Comparison of ENCODE assay signal across 8 mouse cellular contexts in genomic region chr15:91672645-91673568, GRCm38 (mm10). TPM values are rescaled to one million over a fixed set of nuclear protein-coding genes. Genes with fewer than 3 reads are reported as not detected.
DNase-seq lines count a peak whose midpoint lies in the region; ATAC-seq and TF ChIP-seq lines count a peak whose summit lies in the region.

Lrrk2 (plus strand) TSS chr15:91673175.

- H3K27me3 ChIP-seq in forebrain, embryonic 12.5 days, result no peaks in the 10 kb centered on the region
- no peaks in the 10 kb centered on the region for H3K27me3 ChIP-seq in heart, embryonic 16.5 days (ENCODE audit: control insufficient read depth, insufficient read depth, low read length)
- no peaks in the 10 kb centered on the region for H3K27me3 ChIP-seq in liver, embryonic 14.5 days (ENCODE audit: control insufficient read depth, insufficient read depth, low read length)
- no peaks in the 10 kb centered on the region for H3K27me3 ChIP-seq in stomach, embryonic 14.5 days (ENCODE audit: control insufficient read depth, insufficient read depth, low read length)

- DNase-seq in 3T3-L1 (ENCODE audit: low read depth, low spot score), result peak; percentile 88
- peak; percentile 85 to 93 for DNase-seq in kidney, postnatal 25 days
- DNase-seq in liver, embryonic 14.5 days (ENCODE audit: low read depth in 3 of 3, low spot score in 3 of 3), result no peak
- peak; percentile 5 to 53 for DNase-seq in natural killer cell, adult 2 months (ENCODE audit: low spot score in 2 of 2)

- peak within 1 kb of the TSS; percentile 66 for H3K9ac ChIP-seq in forebrain, embryonic 12.5 days
- peak within 1 kb of the TSS; percentile 84 for H3K9ac ChIP-seq in heart, embryonic 16.5 days (ENCODE audit: low read length)
- H3K9ac ChIP-seq in liver, embryonic 14.5 days (replicated peaks), result no peak within 1 kb of the TSS
- peak within 1 kb of the TSS; percentile 60 for H3K9ac ChIP-seq in stomach, embryonic 14.5 days (replicated peaks; ENCODE audit: low read depth, low read length)

- H3K4me3 ChIP-seq in forebrain, embryonic 12.5 days (replicated peaks), result peak within 1 kb of the TSS; percentile 49
- peak within 1 kb of the TSS; percentile 73 for H3K4me3 ChIP-seq in heart, embryonic 16.5 days (ENCODE audit: low read length)
- H3K4me3 ChIP-seq in liver, embryonic 14.5 days (ENCODE audit: insufficient read depth in 1 of 2, low read depth in 2 of 2, low read length in 2 of 2), result peak within 1 kb of the TSS; percentile 42 to 49
- peak within 1 kb of the TSS; percentile 51 for H3K4me3 ChIP-seq in stomach, embryonic 14.5 days (ENCODE audit: low read depth, low read length)

- TF ChIP-seq EP300 in liver, embryonic 14.5 days (IDR thresholded peaks at IDR 0.05; ENCODE audit: low read depth), result no peak

- ATAC-seq in cerebellum, adult (ENCODE audit: insufficient number of reproducible peaks, low FRiP score, low TSS enrichment), result peak; percentile 95
- peak; percentile 99 for ATAC-seq in forebrain, embryonic 12.5 days (ENCODE audit: low FRiP score)
- ATAC-seq in heart, embryonic 16.5 days (replicated peaks; ENCODE audit: extremely low read depth, insufficient read depth, low FRiP score), result peak; percentile 99
- peak; percentile 73 for ATAC-seq in liver, embryonic 14.5 days (ENCODE audit: insufficient read depth)
- peak; percentile 97 for ATAC-seq in stomach, embryonic 14.5 days (ENCODE audit: insufficient number of reproducible peaks, insufficient read depth, low FRiP score, low read depth)

- no peaks in the 10 kb centered on the region for H3K36me3 ChIP-seq in forebrain, embryonic 12.5 days (replicated peaks)
- H3K36me3 ChIP-seq in heart, embryonic 16.5 days (ENCODE audit: control insufficient read depth, insufficient read depth), result no peaks in the 10 kb centered on the region
- no peaks in the 10 kb centered on the region for H3K36me3 ChIP-seq in liver, embryonic 14.5 days (replicated peaks; ENCODE audit: control insufficient read depth, insufficient read depth, low read depth)
- no peaks in the 10 kb centered on the region for H3K36me3 ChIP-seq in stomach, embryonic 14.5 days (ENCODE audit: control insufficient read depth, insufficient read depth, low read length)

- no peak for TF ChIP-seq CTCF in liver, embryonic 14.5 days (IDR thresholded peaks at IDR 0.05; ENCODE audit: low read depth)

- H3K27ac ChIP-seq in forebrain, embryonic 12.5 days, result peak within 1 kb of the TSS; percentile 47; the same call in 1 of the 2 replicates
- H3K27ac ChIP-seq in heart, embryonic 16.5 days (ENCODE audit: low read length), result peak within 1 kb of the TSS; percentile 92
- no peak within 1 kb of the TSS for H3K27ac ChIP-seq in liver, embryonic 14.5 days
- H3K27ac ChIP-seq in stomach, embryonic 14.5 days (ENCODE audit: low read length), result peak within 1 kb of the TSS; percentile 71

- H3K9me3 ChIP-seq in forebrain, embryonic 12.5 days, result no peaks in the 10 kb centered on the region
- no peaks in the 10 kb centered on the region for H3K9me3 ChIP-seq in heart, embryonic 16.5 days (replicated peaks; ENCODE audit: control insufficient read depth, low read length)
- H3K9me3 ChIP-seq in liver, embryonic 14.5 days (ENCODE audit: control insufficient read depth, low read length), result no peaks in the 10 kb centered on the region
- no peaks in the 10 kb centered on the region for H3K9me3 ChIP-seq in stomach, embryonic 14.5 days (ENCODE audit: control insufficient read depth, low read depth, low read length)

- WGBS in forebrain, embryonic 12.5 days, result 3% methylated on average over 40 of the region's 40 CpGs
- WGBS in heart, embryonic 16.5 days, result 3% methylated on average over 40 of the region's 40 CpGs
- 4% methylated on average over 39 of the region's 40 CpGs for WGBS in liver, embryonic 14.5 days (ENCODE audit: insufficient replicate concordance)
- 3% methylated on average over 40 of the region's 40 CpGs for whole genome bisulfite sequencing in stomach, embryonic 14.5 days

- peak within 1 kb of the TSS; percentile 76 for H3K4me2 ChIP-seq in forebrain, embryonic 12.5 days
- H3K4me2 ChIP-seq in heart, embryonic 16.5 days (ENCODE audit: low read depth, low read length), result peak within 1 kb of the TSS; percentile 87
- H3K4me2 ChIP-seq in liver, embryonic 14.5 days (ENCODE audit: low read depth), result peak within 1 kb of the TSS; percentile 63
- peak within 1 kb of the TSS; percentile 68 for H3K4me2 ChIP-seq in stomach, embryonic 14.5 days (replicated peaks; ENCODE audit: low read depth, low read length)

- H3K4me1 ChIP-seq in forebrain, embryonic 12.5 days, result peaks cover 6% of the 10 kb centered on the region; the same call in 1 of the 2 replicates
- H3K4me1 ChIP-seq in heart, embryonic 16.5 days (ENCODE audit: control insufficient read depth, insufficient read depth, low read length), result peaks cover 3% of the 10 kb centered on the region; the same call in 1 of the 2 replicates
- H3K4me1 ChIP-seq in liver, embryonic 14.5 days (replicated peaks; ENCODE audit: control insufficient read depth in 2 of 2, insufficient read depth in 2 of 2, low read length in 1 of 2), result peaks cover 0 to 3% of the 10 kb centered on the region in 2 experiments; a peak in 1 of 4 replicates
- H3K4me1 ChIP-seq in stomach, embryonic 14.5 days (ENCODE audit: control insufficient read depth, insufficient read depth, low read length), result no peaks in the 10 kb centered on the region

RNA-seq across cellular contexts. Expression of gene Lrrk2, which starts in this region (rescaled TPM):
- polyA plus RNA-seq in forebrain, embryonic 12.5 days (2016; fragmentation: Nextera tagmentation; extraction: Ambion mirVana), result 3.3 and 3.6 TPM in 2 replicates
- 3.9 and 4.3 TPM in 2 replicates for polyA plus RNA-seq in heart, embryonic 16.5 days (2015; fragmentation: Nextera tagmentation; extraction: Ambion mirVana)
- 0.71 and 0.81 TPM in 2 replicates for polyA plus RNA-seq in liver, embryonic 14.5 days (2012; rRNA removed)
- 1.4 and 1.5 TPM in 2 replicates for polyA plus RNA-seq in liver, embryonic 14.5 days (2014; fragmentation: Nextera tagmentation; extraction: Ambion mirVana)
- polyA plus RNA-seq in stomach, embryonic 14.5 days (2014; fragmentation: Nextera tagmentation; extraction: Ambion mirVana), result 6.3 and 6.5 TPM in 2 replicates

Comparison
In these comparisons a context has a peak if more than half of its experiments do, and no peak if none do; other contexts are left out.
1. DNase-seq: peak in 3T3-L1 (single experiment), kidney, postnatal 25 days (2 of 2) and natural killer cell, adult 2 months (2 of 2); none in liver, embryonic 14.5 days (0 of 3).
2. Peak in every context shown above with its lines, with median percentiles within 50 percentile points of each other: ATAC-seq, H3K4me2 ChIP-seq and H3K4me3 ChIP-seq.